Mouse (Mus musculus) midbrain, embryonic 12.5 days (tissue): ENCODE results near the gene Acvr1. TPM values are rescaled to one million over a fixed set of nuclear protein-coding genes. Genes with fewer than 3 reads are reported as not detected.

Experiments
- ATAC-seq: fragments of 200-750 bp; cut with Nextera tagmentation; 2 replicates; pipeline ENCODE4 v1.8.0; 2017; ENCODE audit warnings: low read depth, moderate TSS enrichment, moderate library complexity; ENCODE audit not compliant: low FRiP score
- H3K27ac ChIP-seq: fragments of 300-500 bp; sonication (generic); replicated peaks from 2 replicates; pipeline ENCODE4 v1.5.1; 2016; ENCODE audit warnings: mild to moderate bottlenecking
- H3K27me3 ChIP-seq: fragments of 300-500 bp; sonication (generic); 2 replicates; pipeline ENCODE4 v1.6.1; 2016; ENCODE audit warnings: mild to moderate bottlenecking
- H3K36me3 ChIP-seq: fragments of 300-500 bp; sonication (generic); 2 replicates; pipeline ENCODE4 v1.6.1; 2016
- H3K4me1 ChIP-seq: fragments of 300-500 bp; sonication (generic); 2 replicates; pipeline ENCODE4 v1.6.1; 2016
- H3K4me2 ChIP-seq: fragments of 300-500 bp; sonication (generic); replicated peaks from 2 replicates; pipeline ENCODE4 v1.6.1; 2016; ENCODE audit warnings: mild to moderate bottlenecking, moderate library complexity
- H3K4me3 ChIP-seq: fragments of 300-500 bp; sonication (generic); 2 replicates; pipeline ENCODE4 v1.5.1; 2016; ENCODE audit warnings: mild to moderate bottlenecking
- H3K9ac ChIP-seq: fragments of 300-500 bp; sonication (generic); replicated peaks from 2 replicates; pipeline ENCODE4 v1.6.1; 2016; ENCODE audit warnings: mild to moderate bottlenecking, moderate library complexity
- H3K9me3 ChIP-seq: fragments of 300-500 bp; sonication (generic); 2 replicates; pipeline ENCODE4 v1.6.1; 2016; ENCODE audit warnings: mild to moderate bottlenecking
- WGBS: fragments of 180-500 bp; shearing (Covaris S2); methylation state at CpG from one replicate; pipeline ENCODE4 v1.1.7; 2016; 5-methylcytosine and 5-hydroxymethylcytosine counted together
- polyA plus RNA-seq: library from polyadenylated mRNA; unstranded; fragments of >200 nt; fragmentation: Nextera tagmentation; extraction: Ambion mirVana; gene quantifications from 2 replicates; pipeline ENCODE4 v1.2.1, GENCODE M21; 2016

The Acvr1 gene
- polyA plus RNA-seq, 1 experiment from 2014 or later = 4.7 TPM

GRCm38 (mm10) chr2:58530521-58530920 is 36.4 kb downstream of the Acvr1 start:
- WGBS = 80% methylated on average over 4 of the region's 4 CpGs
- H3K9me3 ChIP-seq = no peaks in the 10 kb centered on the region
- no peak for ATAC-seq
- H3K27ac ChIP-seq = no peak overlapping the region
- peaks cover 58% of the 10 kb centered on the region for H3K4me1 ChIP-seq
- H3K9ac ChIP-seq = no peak overlapping the region
- no peaks in the 10 kb centered on the region for H3K36me3 ChIP-seq
- H3K27me3 ChIP-seq = no peaks in the 10 kb centered on the region
- H3K4me3 ChIP-seq = no peak overlapping the region
- H3K4me2 ChIP-seq = no peak overlapping the region

GRCm38 (mm10) chr2:58529860-58530440 is 37.0 kb downstream of the Acvr1 start:
- no peak overlapping the region for H3K4me3 ChIP-seq
- no peak overlapping the region for H3K9ac ChIP-seq
- no peak for ATAC-seq
- H3K36me3 ChIP-seq = no peaks in the 10 kb centered on the region
- 27% methylated on average over 7 of the region's 7 CpGs for WGBS
- H3K27me3 ChIP-seq = no peaks in the 10 kb centered on the region
- H3K4me1 ChIP-seq = peaks cover 55% of the 10 kb centered on the region
- H3K27ac ChIP-seq = no peak overlapping the region
- H3K9me3 ChIP-seq = no peaks in the 10 kb centered on the region
- H3K4me2 ChIP-seq = no peak overlapping the region

DNA sequence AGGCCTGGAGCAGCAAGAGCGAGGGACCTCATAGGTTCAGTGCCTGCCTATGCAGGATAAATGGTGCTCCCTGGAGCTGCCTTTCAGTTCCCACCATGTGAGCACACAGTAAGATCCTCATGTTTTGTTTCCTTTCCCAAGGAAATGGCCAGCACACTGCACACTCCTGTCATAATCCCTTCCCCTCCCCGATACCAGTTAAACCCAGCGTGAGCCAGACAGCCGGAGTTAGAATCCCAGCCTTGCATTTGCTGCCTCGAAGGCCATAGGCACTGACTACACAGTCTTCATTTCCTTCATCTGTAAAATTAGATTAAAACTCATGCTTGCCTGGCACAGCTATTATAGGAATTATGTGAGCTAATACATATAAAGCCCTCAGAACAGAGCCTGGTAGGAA is 37.6 kb downstream of the Acvr1 start:
- H3K27ac ChIP-seq = no peak overlapping the region
- H3K9me3 ChIP-seq = no peaks in the 10 kb centered on the region
- no peaks in the 10 kb centered on the region for H3K36me3 ChIP-seq
- peaks cover 49% of the 10 kb centered on the region for H3K4me1 ChIP-seq
- no peak overlapping the region for H3K4me3 ChIP-seq
- no peaks in the 10 kb centered on the region for H3K27me3 ChIP-seq
- no peak overlapping the region for H3K9ac ChIP-seq
- WGBS = 45% methylated on average over 5 of the region's 5 CpGs
- H3K4me2 ChIP-seq = no peak overlapping the region
- ATAC-seq = no peak

GRCm38 (mm10) chr2:58527786-58528185 is 39.2 kb downstream of the Acvr1 start:
- Histone ChIP-seq H3K4me3 (no peak overlapping the region), H3K4me2 (no peak overlapping the region), H3K27me3 (no peaks in the 10 kb centered on the region), H3K9me3 (no peaks in the 10 kb centered on the region), H3K27ac (no peak overlapping the region), H3K9ac (no peak overlapping the region), H3K36me3 (no peaks in the 10 kb centered on the region), H3K4me1 (peaks cover 34% of the 10 kb centered on the region)
- WGBS = 69% methylated on average over 3 of the region's 3 CpGs
- no peak for ATAC-seq

- Histone ChIP-seq H3K36me3 (no peaks in the 10 kb centered on the region), H3K27me3 (no peaks in the 10 kb centered on the region), H3K4me3 (no peak overlapping the region), H3K4me1 (peaks cover 11% of the 10 kb centered on the region), H3K4me2 (no peak overlapping the region), H3K27ac (no peak overlapping the region), H3K9me3 (no peaks in the 10 kb centered on the region), H3K9ac (no peak overlapping the region)
- no peak for ATAC-seq
- 91% methylated on average over 6 of the region's 6 CpGs for WGBS
These were observed 42.6 kb downstream of the Acvr1 start for GRCm38 (mm10) chr2:58524356-58524755.

GRCm38 (mm10) chr2:58523894-58524293 is 43.1 kb downstream of the Acvr1 start:
- no peak overlapping the region for H3K27ac ChIP-seq
- WGBS = 89% methylated on average over 5 of the region's 5 CpGs
- H3K9ac ChIP-seq = no peak overlapping the region
- H3K4me3 ChIP-seq = no peak overlapping the region
- no peaks in the 10 kb centered on the region for H3K36me3 ChIP-seq
- H3K4me1 ChIP-seq = peaks cover 8% of the 10 kb centered on the region; the same call in 1 of the 2 replicates
- no peak overlapping the region for H3K4me2 ChIP-seq
- no peak for ATAC-seq
- no peaks in the 10 kb centered on the region for H3K27me3 ChIP-seq
- no peaks in the 10 kb centered on the region for H3K9me3 ChIP-seq

- no peaks in the 10 kb centered on the region for H3K27me3 ChIP-seq
- no peaks in the 10 kb centered on the region for H3K36me3 ChIP-seq
- H3K4me3 ChIP-seq = no peak overlapping the region
- H3K27ac ChIP-seq = no peak overlapping the region
- no peaks in the 10 kb centered on the region for H3K9me3 ChIP-seq
- H3K9ac ChIP-seq = no peak overlapping the region
- H3K4me2 ChIP-seq = no peak overlapping the region
- H3K4me1 ChIP-seq = peaks cover 8% of the 10 kb centered on the region; the same call in 1 of the 2 replicates
- 80% methylated on average over 12 of the region's 12 CpGs for WGBS
- ATAC-seq = no peak
These were observed 43.9 kb downstream of the Acvr1 start for GRCm38 (mm10) chr2:58523097-58523496.

DNA sequence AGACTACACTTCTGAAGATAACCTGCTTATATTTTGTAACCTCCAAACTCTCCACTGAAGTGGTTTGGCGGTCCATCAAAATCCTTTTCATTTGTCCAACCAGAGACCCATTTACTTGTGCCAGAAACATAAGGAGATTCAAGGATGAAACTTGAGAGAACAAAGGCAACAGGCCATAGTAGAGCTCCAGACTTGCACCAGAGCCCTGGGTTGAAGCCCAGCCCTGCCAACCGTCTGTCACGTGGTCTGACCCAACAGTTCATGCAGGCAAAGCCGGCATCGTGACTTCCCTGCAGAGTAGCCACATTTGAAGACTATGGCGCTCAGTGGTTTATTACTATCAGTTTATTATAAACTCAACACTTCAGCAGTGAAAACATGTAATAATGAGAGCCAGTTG is 45.3 kb downstream of the Acvr1 start:
- Histone ChIP-seq H3K4me3 (no peak overlapping the region), H3K4me2 (no peak overlapping the region), H3K9me3 (no peaks in the 10 kb centered on the region), H3K27me3 (no peaks in the 10 kb centered on the region), H3K36me3 (no peaks in the 10 kb centered on the region), H3K27ac (no peak overlapping the region), H3K9ac (no peak overlapping the region), H3K4me1 (peaks cover 8% of the 10 kb centered on the region; the same call in 1 of the 2 replicates)
- WGBS = 94% methylated on average over 6 of the region's 6 CpGs
- no peak for ATAC-seq

DNA sequence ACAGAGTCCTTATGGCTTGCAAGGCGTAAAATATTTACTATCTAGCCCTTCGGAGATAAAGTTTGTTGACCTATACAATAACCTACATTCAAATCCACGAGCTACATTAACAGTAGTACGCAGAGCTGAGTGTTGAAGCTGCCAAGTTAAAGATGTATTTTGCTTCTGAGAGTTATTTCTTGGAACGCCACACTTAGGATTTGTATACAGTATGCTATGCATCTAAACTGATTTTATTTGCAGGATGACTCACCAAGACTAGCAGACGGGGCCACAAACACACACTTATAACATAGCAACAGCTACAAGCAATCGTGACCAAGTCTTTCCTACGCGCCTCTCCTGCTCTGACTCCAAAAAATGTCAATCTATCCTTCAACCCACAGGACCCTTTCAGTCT is 46.2 kb downstream of the Acvr1 start:
- H3K27me3 ChIP-seq = no peaks in the 10 kb centered on the region

DNA sequence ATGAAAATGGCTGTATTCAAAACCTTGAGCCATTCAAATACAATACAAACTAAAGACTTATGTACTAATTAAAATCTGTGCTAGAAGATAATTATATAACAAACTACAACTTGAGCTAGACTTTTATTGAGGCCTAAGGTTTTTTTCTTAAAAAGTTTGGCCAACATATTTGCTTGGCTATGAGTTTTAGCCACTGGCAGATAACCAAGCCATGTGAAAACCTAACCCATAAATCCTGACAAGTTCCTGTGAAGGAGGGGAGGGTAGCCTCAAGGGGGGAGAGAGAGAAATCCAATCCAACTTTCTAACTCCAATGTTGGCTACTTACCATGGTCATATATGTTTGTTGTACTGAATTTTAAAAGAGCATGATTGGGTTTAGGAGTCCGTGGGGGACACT is 48.4 kb downstream of the Acvr1 start:
- WGBS = 86% methylated on average over 1 of the region's 1 CpGs
- Histone ChIP-seq H3K36me3 (no peaks in the 10 kb centered on the region), H3K4me1 (peaks cover 8% of the 10 kb centered on the region; the same call in 1 of the 2 replicates), H3K9ac (no peak overlapping the region), H3K9me3 (no peaks in the 10 kb centered on the region), H3K27ac (no peak overlapping the region), H3K4me2 (no peak overlapping the region), H3K4me3 (no peak overlapping the region), H3K27me3 (no peaks in the 10 kb centered on the region)
- ATAC-seq = no peak

More for the DNA sequence above, 46.2 kb downstream of the Acvr1 start:
- 95% methylated on average over 9 of the region's 9 CpGs for WGBS
- H3K9ac ChIP-seq = no peak overlapping the region
- H3K4me2 ChIP-seq = no peak overlapping the region
- no peak overlapping the region for H3K4me3 ChIP-seq
- H3K27ac ChIP-seq = no peak overlapping the region
- peaks cover 8% of the 10 kb centered on the region; the same call in 1 of the 2 replicates for H3K4me1 ChIP-seq
- ATAC-seq = no peak
- H3K36me3 ChIP-seq = no peaks in the 10 kb centered on the region
- H3K9me3 ChIP-seq = no peaks in the 10 kb centered on the region

GRCm38 (mm10) chr2:58516920-58517319 is 50.0 kb downstream of the Acvr1 start:
- Histone ChIP-seq H3K4me3 (no peak overlapping the region), H3K9me3 (no peaks in the 10 kb centered on the region), H3K4me2 (no peak overlapping the region), H3K4me1 (no peaks in the 10 kb centered on the region), H3K27ac (no peak overlapping the region), H3K36me3 (no peaks in the 10 kb centered on the region), H3K27me3 (no peaks in the 10 kb centered on the region), H3K9ac (no peak overlapping the region)
- 82% methylated on average over 6 of the region's 6 CpGs for WGBS
- ATAC-seq = no peak

DNA sequence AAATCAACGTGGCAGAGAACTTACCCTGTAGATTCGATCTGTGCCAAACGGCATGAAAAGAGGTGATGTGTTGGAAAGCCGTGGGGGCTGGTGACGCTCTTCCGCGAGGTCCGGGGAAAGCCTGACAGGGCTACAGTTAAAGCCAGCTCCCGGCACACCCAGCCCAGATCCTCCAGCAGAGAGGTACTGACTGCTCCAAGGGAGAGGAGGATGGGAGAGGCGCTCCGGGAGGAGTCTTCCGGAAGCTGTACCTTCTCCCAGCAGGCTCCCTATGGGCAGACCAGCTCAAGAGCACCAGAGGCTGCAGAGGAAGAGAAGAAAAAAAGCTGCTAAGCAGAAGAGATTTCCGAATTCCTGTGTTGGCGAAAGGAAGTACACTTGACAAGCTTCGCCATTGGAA is 51.0 kb downstream of the Acvr1 start:
- no peak overlapping the region for H3K27ac ChIP-seq
- no peaks in the 10 kb centered on the region for H3K9me3 ChIP-seq
- H3K4me3 ChIP-seq = no peak overlapping the region
- no peak for ATAC-seq
- WGBS = 61% methylated on average over 15 of the region's 15 CpGs
- no peaks in the 10 kb centered on the region for H3K36me3 ChIP-seq
- no peaks in the 10 kb centered on the region for H3K4me1 ChIP-seq
- no peaks in the 10 kb centered on the region for H3K27me3 ChIP-seq
- no peak overlapping the region for H3K9ac ChIP-seq
- no peak overlapping the region for H3K4me2 ChIP-seq

DNA sequence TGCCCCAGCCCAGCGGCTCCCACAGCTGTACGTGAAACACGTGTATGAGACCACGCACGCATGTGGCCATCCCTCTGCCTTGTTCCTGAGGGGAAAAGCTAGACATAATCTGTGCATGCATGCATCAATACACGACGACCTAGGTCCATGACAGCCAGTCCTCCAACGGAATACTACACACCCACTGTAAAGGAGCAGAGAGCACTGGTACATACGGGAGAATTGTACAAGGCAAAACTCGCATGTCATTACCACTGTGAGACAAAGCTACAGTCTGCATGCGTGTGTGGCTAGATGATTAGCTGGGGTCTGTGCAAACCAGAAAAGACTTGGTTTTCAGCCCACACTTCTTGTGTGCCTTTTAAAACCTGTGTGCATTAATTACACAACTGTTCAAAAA is 52.5 kb downstream of the Acvr1 start:
- WGBS = 90% methylated on average over 11 of the region's 11 CpGs
- H3K36me3 ChIP-seq = no peaks in the 10 kb centered on the region
- ATAC-seq = no peak
- H3K4me2 ChIP-seq = no peak overlapping the region
- no peaks in the 10 kb centered on the region for H3K27me3 ChIP-seq
- H3K9me3 ChIP-seq = no peaks in the 10 kb centered on the region
- no peaks in the 10 kb centered on the region for H3K4me1 ChIP-seq
- H3K27ac ChIP-seq = no peak overlapping the region
- H3K9ac ChIP-seq = no peak overlapping the region
- no peak overlapping the region for H3K4me3 ChIP-seq
